22 mouse cellular contexts compared by ENCODE assay signal in genomic region chr8:111754736-111755135, GRCm38 (mm10). TPM values are rescaled to one million over a fixed set of nuclear protein-coding genes. Genes with fewer than 3 reads are reported as not detected.
"Had no signal": no experiment of that assay in that cellular context is flagged by ENCODE, and none has a peak within 500 bp of the region (broad histone marks: within the 10 kb centered on the region; RNA-seq: fewer than 3 reads in every experiment).

No protein-coding gene starts in this region.

- H3K9ac ChIP-seq: heart, embryonic 12.5 days; hindbrain, embryonic 12.5 days; hindbrain, embryonic 14.5 days; intestine, embryonic 15.5 days; limb, embryonic 12.5 days; liver, embryonic 12.5 days; liver, embryonic 14.5 days had no signal

- H3K36me3 ChIP-seq: heart, embryonic 10.5 days; heart, embryonic 12.5 days; hindbrain, embryonic 10.5 days; hindbrain, embryonic 12.5 days; intestine, embryonic 15.5 days; limb, embryonic 10.5 days; limb, embryonic 12.5 days; liver, embryonic 12.5 days had no signal

- DNase-seq: gastrocnemius, adult 2 months; gastrocnemius, postnatal 10 days; gastrocnemius, postnatal 25 days; heart, adult 18-20 months; heart, postnatal 4 days; liver had no signal

- H3K4me1 ChIP-seq: hindbrain, embryonic 12.5 days; intestine, embryonic 15.5 days; limb, embryonic 12.5 days; liver, embryonic 12.5 days had no signal

- H3K27me3 ChIP-seq: heart, embryonic 12.5 days; hindbrain, embryonic 12.5 days; intestine, embryonic 15.5 days; limb, embryonic 12.5 days; liver, embryonic 12.5 days had no signal

- H3K9me3 ChIP-seq: heart, embryonic 10.5 days; heart, embryonic 12.5 days; hindbrain, embryonic 10.5 days; hindbrain, embryonic 12.5 days; intestine, embryonic 15.5 days; limb, embryonic 10.5 days; limb, embryonic 12.5 days; liver, embryonic 12.5 days had no signal

- H3K4me2 ChIP-seq: heart, embryonic 12.5 days; hindbrain, embryonic 12.5 days; hindbrain, embryonic 14.5 days; intestine, embryonic 15.5 days; limb, embryonic 12.5 days; liver, embryonic 12.5 days had no signal

- ATAC-seq: hindbrain, embryonic 16.5 days; inflammation-experienced regulatory T-cells, adult 6 months; intestine, postnatal 0 days; liver, embryonic 12.5 days had no signal

- H3K27ac ChIP-seq: gastrocnemius, adult 2 months; hindbrain, embryonic 10.5 days; hindbrain, embryonic 12.5 days; hindbrain, embryonic 14.5 days; intestine, embryonic 15.5 days; layer of hippocampus, adult 2 months; left cerebral cortex, adult 2 months; limb, embryonic 10.5 days; limb, embryonic 12.5 days; liver, embryonic 12.5 days; liver, embryonic 14.5 days had no signal

- H3K4me3 ChIP-seq: gastrocnemius, adult 2 months; heart, embryonic 10.5 days; heart, embryonic 12.5 days; hindbrain, embryonic 10.5 days; hindbrain, embryonic 12.5 days; intestine, embryonic 15.5 days; layer of hippocampus, adult 2 months; left cerebral cortex, adult 2 months; limb, embryonic 10.5 days; limb, embryonic 12.5 days; liver, embryonic 12.5 days had no signal

RNA-seq across cellular contexts. Expression of gene Bcar1, which starts 11.1 kb away (rescaled TPM):
- total RNA-seq: granulocyte monocyte progenitor cell, adult 5-6 weeks had no signal
